Mouse (Mus musculus): Measurements from ENCODE around the gene Olfr444. TPM values are rescaled to one million over a fixed set of nuclear protein-coding genes. Genes with fewer than 3 reads are reported as not detected.

Gene Olfr444
- not detected in 2 replicates for polyA plus RNA-seq (2015; fragmentation: Nextera tagmentation; extraction: Ambion mirVana)

GRCm38 (mm10) chr6:42948767-42949166 lies at the start of gene Olfr444:
Gene Olfr444 (plus strand): TSS chr6:42949067.
- H3K36me3 ChIP-seq: no peaks in the 10 kb centered on the region
- H3K4me2 ChIP-seq (replicated peaks): no peak within 1 kb of the TSS
- no peaks in the 10 kb centered on the region for H3K4me1 ChIP-seq
- WGBS: 75% methylated on average over 1 of the region's 1 CpGs
- H3K9ac ChIP-seq: no peak within 1 kb of the TSS
- no peaks in the 10 kb centered on the region for H3K9me3 ChIP-seq
- ATAC-seq (ENCODE audit: low FRiP score, low read depth): no peak
- H3K27me3 ChIP-seq: no peaks in the 10 kb centered on the region
- H3K27ac ChIP-seq: no peak within 1 kb of the TSS
- no peak within 1 kb of the TSS for H3K4me3 ChIP-seq

GRCm38 (mm10) chr6:42900345-42900744 lies 48.5 kb upstream of the Olfr444 start:
- no peaks in the 10 kb centered on the region for H3K9me3 ChIP-seq
- H3K4me1 ChIP-seq: no peaks in the 10 kb centered on the region
- no peak for ATAC-seq (ENCODE audit: low FRiP score, low read depth)
- no peak overlapping the region for H3K4me2 ChIP-seq (replicated peaks)
- no peaks in the 10 kb centered on the region for H3K27me3 ChIP-seq
- no peak overlapping the region for H3K4me3 ChIP-seq
- H3K9ac ChIP-seq: no peak overlapping the region
- 33% methylated on average over 1 of the region's 1 CpGs for WGBS
- no peak overlapping the region for H3K27ac ChIP-seq
- no peaks in the 10 kb centered on the region for H3K36me3 ChIP-seq

GRCm38 (mm10) chr6:42908578-42908977 lies 40.3 kb upstream of the Olfr444 start, which contains the start of gene Olfr447:
Gene Olfr447 (plus strand): TSS chr6:42908878.
- ATAC-seq (ENCODE audit: low FRiP score, low read depth): no peak
- Histone ChIP-seq H3K27ac (no peak within 1 kb of the TSS), H3K9me3 (no peaks in the 10 kb centered on the region), H3K27me3 (no peaks in the 10 kb centered on the region), H3K4me2 (replicated peaks) (no peak within 1 kb of the TSS), H3K4me1 (no peaks in the 10 kb centered on the region), H3K4me3 (no peak within 1 kb of the TSS), H3K9ac (no peak within 1 kb of the TSS), H3K36me3 (no peaks in the 10 kb centered on the region)

GRCm38 (mm10) chr6:42921077-42921476 lies 27.8 kb upstream of the Olfr444 start, which contains the start of gene Olfr446:
Gene Olfr446 (plus strand): TSS chr6:42921377.
- Histone ChIP-seq H3K9ac (no peak within 1 kb of the TSS), H3K27ac (no peak within 1 kb of the TSS), H3K27me3 (no peaks in the 10 kb centered on the region), H3K4me2 (replicated peaks) (no peak within 1 kb of the TSS), H3K4me1 (no peaks in the 10 kb centered on the region), H3K9me3 (no peaks in the 10 kb centered on the region), H3K4me3 (no peak within 1 kb of the TSS), H3K36me3 (no peaks in the 10 kb centered on the region)
- ATAC-seq (ENCODE audit: low FRiP score, low read depth): no peak
- WGBS: 72% methylated on average over 2 of the region's 2 CpGs

- Histone ChIP-seq H3K4me3 (no peak overlapping the region), H3K9me3 (no peaks in the 10 kb centered on the region), H3K36me3 (no peaks in the 10 kb centered on the region), H3K4me1 (no peaks in the 10 kb centered on the region), H3K4me2 (replicated peaks) (no peak overlapping the region), H3K27me3 (no peaks in the 10 kb centered on the region), H3K9ac (no peak overlapping the region), H3K27ac (no peak overlapping the region)
- no peak; the same call in 1 of the 2 replicates for ATAC-seq (ENCODE audit: low FRiP score, low read depth)
Observed at GRCm38 (mm10) chr6:42980377-42980776, 31.5 kb downstream of the Olfr444 start.

Other genes with a start within 250 kb of the Olfr444 start
- gene Tcaf1, start 239.0 kb upstream of the Olfr444 start, polyA plus RNA-seq (2015; fragmentation: Nextera tagmentation; extraction: Ambion mirVana): 88.2 and 93.1 TPM in 2 replicates
- gene Olfr453, start 209.7 kb upstream of the Olfr444 start, polyA plus RNA-seq (2015; fragmentation: Nextera tagmentation; extraction: Ambion mirVana): not detected in 2 replicates
- gene Olfr38, start 192.7 kb upstream of the Olfr444 start, polyA plus RNA-seq (2015; fragmentation: Nextera tagmentation; extraction: Ambion mirVana): not detected in 2 replicates
- not detected in 2 replicates for gene Olfr452, start 164.0 kb upstream of the Olfr444 start, polyA plus RNA-seq (2015; fragmentation: Nextera tagmentation; extraction: Ambion mirVana)
- not detected in 2 replicates for gene Olfr450, start 137.1 kb upstream of the Olfr444 start, polyA plus RNA-seq (2015; fragmentation: Nextera tagmentation; extraction: Ambion mirVana)
- not detected in 2 replicates for gene Olfr449, start 114.7 kb upstream of the Olfr444 start, polyA plus RNA-seq (2015; fragmentation: Nextera tagmentation; extraction: Ambion mirVana)
- gene Olfr448, start 58.6 kb upstream of the Olfr444 start, polyA plus RNA-seq (2015; fragmentation: Nextera tagmentation; extraction: Ambion mirVana): not detected in 2 replicates
- not detected in 2 replicates for gene Olfr447, start 40.2 kb upstream of the Olfr444 start, polyA plus RNA-seq (2015; fragmentation: Nextera tagmentation; extraction: Ambion mirVana)
- gene Olfr446, start 27.7 kb upstream of the Olfr444 start, polyA plus RNA-seq (2015; fragmentation: Nextera tagmentation; extraction: Ambion mirVana): not detected in 2 replicates
- gene Olfr441, start 157.3 kb downstream of the Olfr444 start, polyA plus RNA-seq (2015; fragmentation: Nextera tagmentation; extraction: Ambion mirVana): not detected in 2 replicates
- gene Olfr237-ps1, start 197.5 kb downstream of the Olfr444 start, polyA plus RNA-seq (2015; fragmentation: Nextera tagmentation; extraction: Ambion mirVana): not detected in 2 replicates
- gene Olfr437, start 214.2 kb downstream of the Olfr444 start, polyA plus RNA-seq (2015; fragmentation: Nextera tagmentation; extraction: Ambion mirVana): not detected in 2 replicates
- gene Olfr13, start 223.1 kb downstream of the Olfr444 start, polyA plus RNA-seq (2015; fragmentation: Nextera tagmentation; extraction: Ambion mirVana): not detected in 2 replicates
- gene Olfr435, start 248.1 kb downstream of the Olfr444 start, polyA plus RNA-seq (2015; fragmentation: Nextera tagmentation; extraction: Ambion mirVana): not detected in 2 replicates